Mouse (Mus musculus): ENCODE data around the gene Kcnn1. TPM values are rescaled to one million over a fixed set of nuclear protein-coding genes. Genes with fewer than 3 reads are reported as not detected.
A peak's percentile ranks its signal among the peaks of the same experiment; 100 is the strongest.

Kcnn1 gene
- total RNA-seq, 2 experiments from 2014 or later = 2.2 to 2.8 TPM

GRCm38 (mm10) chr8:70820101-70820935 lies 42.7 kb downstream of the Kcnn1 start:
- DNase-seq (ENCODE audit: low spot score in 2 of 2) = no peak

GRCm38 (mm10) chr8:70816679-70817078 lies 46.4 kb downstream of the Kcnn1 start:
- DNase-seq (ENCODE audit: low spot score in 2 of 2) = no peak

GRCm38 (mm10) chr8:70812885-70813284 lies 50.2 kb downstream of the Kcnn1 start:
- no peak for DNase-seq (ENCODE audit: low spot score in 2 of 2)

GRCm38 (mm10) chr8:70812055-70812454 lies 51.0 kb downstream of the Kcnn1 start:
- DNase-seq (ENCODE audit: low spot score in 2 of 2) = no peak

GRCm38 (mm10) chr8:70810962-70811680 lies 51.9 kb downstream of the Kcnn1 start:
- no peak for DNase-seq (ENCODE audit: low spot score in 2 of 2)

GRCm38 (mm10) chr8:70808955-70809701 lies 53.9 kb downstream of the Kcnn1 start:
- DNase-seq (ENCODE audit: low spot score in 2 of 2) = no peak

GRCm38 (mm10) chr8:70808239-70808638 lies 54.8 kb downstream of the Kcnn1 start, which contains the start of gene Il12rb1:
Gene Il12rb1 (plus strand): TSS chr8:70808449.
- no peak for DNase-seq (ENCODE audit: low spot score in 2 of 2)

GRCm38 (mm10) chr8:70807304-70807703 lies 55.8 kb downstream of the Kcnn1 start:
- no peak for DNase-seq (ENCODE audit: low spot score in 2 of 2)

- no peak for DNase-seq (ENCODE audit: low spot score in 2 of 2)
Measured at GRCm38 (mm10) chr8:70806541-70806940, 56.5 kb downstream of the Kcnn1 start.

GRCm38 (mm10) chr8:70804481-70805206 lies 58.4 kb downstream of the Kcnn1 start, which contains the start of gene Mast3:
Gene Mast3 (minus strand): TSS chr8:70805054.
- peak; percentile 78 to 86 for DNase-seq (ENCODE audit: low spot score in 2 of 2)

GRCm38 (mm10) chr8:70803761-70804480 lies 59.1 kb downstream of the Kcnn1 start:
- DNase-seq (ENCODE audit: low spot score in 2 of 2) = peak in 1 of 2 experiments; percentile 59

GRCm38 (mm10) chr8:70802786-70803510 lies 60.1 kb downstream of the Kcnn1 start:
- DNase-seq (ENCODE audit: low spot score in 2 of 2) = no peak

GRCm38 (mm10) chr8:70801830-70802229 lies 61.2 kb downstream of the Kcnn1 start:
- DNase-seq (ENCODE audit: low spot score in 2 of 2) = no peak

GRCm38 (mm10) chr8:70801156-70801555 lies 61.9 kb downstream of the Kcnn1 start:
- no peak for DNase-seq (ENCODE audit: low spot score in 2 of 2)

- DNase-seq (ENCODE audit: low spot score in 2 of 2) = no peak
Measured at GRCm38 (mm10) chr8:70800648-70801047, 62.4 kb downstream of the Kcnn1 start.

- no peak for DNase-seq (ENCODE audit: low spot score in 2 of 2)
Measured at GRCm38 (mm10) chr8:70798281-70798680, 64.8 kb downstream of the Kcnn1 start.

GRCm38 (mm10) chr8:70797081-70798070 lies 65.7 kb downstream of the Kcnn1 start:
- DNase-seq (ENCODE audit: low spot score in 2 of 2) = peak; percentile 85 to 86
